Mouse (Mus musculus): ENCODE results near the gene Cep83. TPM values are rescaled to one million over a fixed set of nuclear protein-coding genes. Genes with fewer than 3 reads are reported as not detected.

Gene Cep83
- total RNA-seq, 2 experiments from 2014 or later, result 42.0 to 44.3 TPM

- intact Hi-C loops (cut with DNase I), result loop anchor here (5.0 kb wide), 1 partner anchor 113 kb away; the partner anchor contains the start of gene Plxnc1
- no peak for TF ChIP-seq CTCF (IDR thresholded peaks at IDR 0.05)
- no peak overlapping the region for H3K4me3 ChIP-seq
- peak; percentile 86 to 88 for DNase-seq (ENCODE audit: extremely low spot score in 1 of 2, low spot score in 2 of 2)
- H3K27ac ChIP-seq, result peak overlapping the region; percentile 58
Observed at GRCm38 (mm10) chr10:94829407-94829806, 141.0 kb downstream of the Cep83 start.

GRCm38 (mm10) chr10:94835874-94836273, 147.4 kb downstream of the Cep83 start:
- no peak overlapping the region for H3K4me3 ChIP-seq
- DNase-seq (ENCODE audit: extremely low spot score in 1 of 2, low spot score in 2 of 2), result no peak
- H3K27ac ChIP-seq, result no peak overlapping the region
- TF ChIP-seq CTCF (IDR thresholded peaks at IDR 0.05), result no peak
- intact Hi-C loops (cut with DNase I), result no loop called here

Measured in left cerebral cortex, adult 2 months (tissue).